Comparison of ENCODE assay signal across 16 mouse cellular contexts in the genomic region with DNA sequence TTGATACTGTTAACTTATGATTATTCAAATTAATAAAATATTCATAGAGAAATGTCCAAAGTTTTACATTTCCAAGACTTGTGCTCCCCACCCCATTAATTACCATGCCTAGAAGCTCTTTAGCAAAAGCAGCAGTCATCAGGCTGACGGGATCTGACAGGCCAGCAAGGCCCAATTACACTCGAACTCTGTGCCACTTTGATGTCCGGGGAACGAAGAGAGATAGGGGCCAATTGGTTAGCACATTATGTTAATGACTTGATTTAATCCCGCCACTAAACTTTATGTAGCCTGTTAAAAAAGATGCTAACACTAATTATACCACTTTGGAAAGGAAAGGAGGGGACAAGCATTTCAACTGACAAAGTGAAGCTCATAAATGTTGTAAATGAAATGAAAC.
"Had no signal": no experiment of that assay in that cellular context is flagged by ENCODE, and none has a peak within 500 bp of the region (broad histone marks: within the 10 kb centered on the region; RNA-seq: fewer than 3 reads in every experiment).

No protein-coding gene starts in this region.

- DNase-seq: kidney, adult 2 months; kidney, postnatal 25 days; layer of hippocampus, adult 9-11 months; liver; liver, embryonic 13.5 days; lung, adult 2 months; lung, postnatal 4 days; thymus, adult 18-20 months; thymus, postnatal 4 days had no signal

- H3K4me2 ChIP-seq: limb, embryonic 13.5 days; liver, embryonic 13.5 days; midbrain, embryonic 13.5 days; neural tube, embryonic 12.5 days; neural tube, embryonic 15.5 days had no signal

- H3K27ac ChIP-seq: kidney, postnatal 0 days; layer of hippocampus, adult 2 months; limb, embryonic 10.5 days; limb, embryonic 13.5 days; liver, embryonic 13.5 days; midbrain, embryonic 13.5 days; neural tube, embryonic 12.5 days; neural tube, embryonic 15.5 days had no signal

- H3K9me3 ChIP-seq: limb, embryonic 10.5 days; limb, embryonic 13.5 days; liver, embryonic 13.5 days; midbrain, embryonic 13.5 days; neural tube, embryonic 12.5 days; neural tube, embryonic 15.5 days had no signal

- ATAC-seq: midbrain, embryonic 13.5 days had no signal

- H3K4me3 ChIP-seq: layer of hippocampus, adult 2 months; limb, embryonic 10.5 days; limb, embryonic 13.5 days; liver, embryonic 13.5 days; midbrain, embryonic 13.5 days; neural tube, embryonic 12.5 days; neural tube, embryonic 15.5 days had no signal

- H3K9ac ChIP-seq: limb, embryonic 13.5 days; liver, embryonic 13.5 days; midbrain, embryonic 13.5 days; neural tube, embryonic 12.5 days; neural tube, embryonic 15.5 days had no signal

- H3K4me1 ChIP-seq: limb, embryonic 13.5 days; liver, embryonic 13.5 days; neural tube, embryonic 12.5 days; neural tube, embryonic 15.5 days had no signal

- H3K27me3 ChIP-seq: limb, embryonic 13.5 days; liver, embryonic 13.5 days; midbrain, embryonic 13.5 days; neural tube, embryonic 12.5 days; neural tube, embryonic 15.5 days had no signal

- H3K36me3 ChIP-seq: limb, embryonic 10.5 days; liver, embryonic 13.5 days; midbrain, embryonic 13.5 days; neural tube, embryonic 12.5 days; neural tube, embryonic 15.5 days had no signal
